Mouse (Mus musculus): Measurements from ENCODE around the gene Parvb. TPM values are rescaled to one million over a fixed set of nuclear protein-coding genes. Genes with fewer than 3 reads are reported as not detected.

Gene Parvb
- total and polyA plus RNA-seq, 3 experiments = 4.8 to 58.0 TPM; not detected in 1

DNA sequence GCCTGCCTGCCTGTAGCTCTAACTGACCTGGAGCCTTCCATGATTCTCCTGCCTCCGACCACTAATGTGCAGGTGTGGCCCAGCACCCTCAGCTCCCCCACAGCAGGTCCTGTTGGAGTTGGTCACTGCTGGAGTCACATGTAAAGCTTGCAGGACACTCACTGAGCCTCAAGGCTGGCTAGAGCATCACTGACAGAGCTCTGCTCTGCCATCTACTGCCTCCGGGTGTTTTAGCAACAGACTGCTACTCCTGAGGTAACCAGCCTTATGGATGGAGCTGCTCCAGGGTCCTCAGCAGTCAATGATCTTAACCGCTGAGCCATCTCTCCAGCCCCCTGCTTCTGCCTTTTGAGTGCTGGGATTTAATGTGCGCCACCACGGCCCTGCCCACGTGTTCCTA lies 8.4 kb upstream of the Parvb start:
- DNase-seq (ENCODE audit: low read depth, low spot score) = no peak
- Histone ChIP-seq H3K9me3 (replicated peaks; ENCODE audit: insufficient read depth, low read length) (no peaks in the 10 kb centered on the region), H3K4me1 (ENCODE audit: control insufficient read depth in 1 of 2, insufficient read depth in 2 of 2, low read length in 2 of 2) (no peaks in the 10 kb centered on the region; a peak in 1 of 4 replicates), H3K27me3 (ENCODE audit: control insufficient read depth in 1 of 2, insufficient read depth in 2 of 2, low read length in 2 of 2) (no peaks in the 10 kb centered on the region), H3K79me2 (ENCODE audit: control insufficient read depth, insufficient read depth, low read length, poor library complexity) (no peaks in the 10 kb centered on the region), H3K27ac (ENCODE audit: control insufficient read depth, low read depth, low read length) (no peak overlapping the region), H3K9ac (ENCODE audit: control insufficient read depth, low read depth, low read length, poor library complexity, severe bottlenecking) (no peak overlapping the region), H3K4me3 (ENCODE audit: control insufficient read depth in 1 of 2, insufficient read depth in 1 of 2, low read depth in 2 of 2, low read length in 2 of 2) (no peak overlapping the region), H3K36me3 (ENCODE audit: control insufficient read depth in 1 of 2, insufficient read depth in 2 of 2, low read length in 2 of 2) (peaks cover 0 to 2% of the 10 kb centered on the region in 2 experiments; a peak in 1 of 4 replicates)
- TF ChIP-seq POLR2AphosphoS5 (IDR thresholded peaks at IDR 0.05; ENCODE audit: borderline replicate concordance, low read depth, low read length) (no peak), UBTF (IDR thresholded peaks at IDR 0.05; ENCODE audit: borderline replicate concordance, insufficient read depth, low read depth, low read length) (no peak), MXI1 (IDR thresholded peaks at IDR 0.05; ENCODE audit: low read depth, low read length) (no peak), SMC3 (IDR thresholded peaks at IDR 0.05; ENCODE audit: low read depth, low read length) (no peak), MEF2A (IDR thresholded peaks at IDR 0.05; ENCODE audit: extremely low read depth, insufficient replicate concordance, low read depth, low read length, poor library complexity, severe bottlenecking) (no peak), KAT2A (conservative IDR thresholded peaks at IDR 0.05; ENCODE audit: low read depth, low read length) (no peak), BHLHE40 (IDR thresholded peaks at IDR 0.05; ENCODE audit: borderline replicate concordance, low read depth, low read length) (no peak), ZNF384 (IDR thresholded peaks at IDR 0.05; ENCODE audit: low read depth, low read length) (no peak), ETS1 (IDR thresholded peaks at IDR 0.05; ENCODE audit: low read depth, low read length) (no peak), POLR2AphosphoS2 (IDR thresholded peaks at IDR 0.05; ENCODE audit: low read length) (no peak), TCF12 (IDR thresholded peaks at IDR 0.05; ENCODE audit: low read depth, low read length) (no peak), MAZ (IDR thresholded peaks at IDR 0.05; ENCODE audit: low read depth, low read length) (no peak)

DNA sequence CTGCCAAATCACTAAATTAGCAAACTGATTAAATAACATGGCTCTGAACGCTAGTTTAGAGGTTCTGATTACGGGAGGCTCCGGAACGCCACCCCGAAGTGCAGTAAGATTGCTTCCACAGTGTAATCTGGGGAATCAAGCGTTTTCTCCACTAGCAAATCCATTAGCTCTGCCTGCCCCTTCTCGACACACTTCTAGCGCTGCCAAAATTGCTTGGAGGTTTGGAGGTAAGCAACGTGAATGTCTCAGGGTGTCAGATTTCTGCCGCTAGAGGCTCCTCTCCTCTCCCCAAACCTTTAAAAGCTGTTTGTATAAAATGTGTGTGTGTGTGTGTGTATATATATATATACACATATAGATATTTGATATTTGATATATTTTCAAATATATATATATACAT lies 7.1 kb upstream of the Parvb start:
- DNase-seq (ENCODE audit: low read depth, low spot score) = no peak
- H3K27me3 ChIP-seq (ENCODE audit: control insufficient read depth in 1 of 2, insufficient read depth in 2 of 2, low read length in 2 of 2) = no peaks in the 10 kb centered on the region
- no peak overlapping the region for H3K27ac ChIP-seq (ENCODE audit: control insufficient read depth, low read depth, low read length)
- no peak for TF ChIP-seq EP300 (IDR thresholded peaks at IDR 0.05; ENCODE audit: low read depth in 1 of 2, low read length in 2 of 2)
- TF ChIP-seq SMC3 (IDR thresholded peaks at IDR 0.05; ENCODE audit: low read depth, low read length) = no peak
- TF ChIP-seq POLR2A (IDR thresholded peaks at IDR 0.05; ENCODE audit: control insufficient read depth in 1 of 2, insufficient read depth in 1 of 2, low read depth in 1 of 2, low read length in 2 of 2, poor library complexity in 1 of 2) = no peak
- TF ChIP-seq TAL1 (IDR thresholded peaks at IDR 0.05; ENCODE audit: low read length) = no peak
- no peak for TF ChIP-seq MXI1 (IDR thresholded peaks at IDR 0.05; ENCODE audit: low read depth, low read length)
- TF ChIP-seq CHD1 (IDR thresholded peaks at IDR 0.05; ENCODE audit: low read depth, low read length) = no peak
- TF ChIP-seq ETS1 (IDR thresholded peaks at IDR 0.05; ENCODE audit: low read depth, low read length) = no peak
- TF ChIP-seq UBTF (IDR thresholded peaks at IDR 0.05; ENCODE audit: borderline replicate concordance, insufficient read depth, low read depth, low read length) = no peak
- no peak for TF ChIP-seq USF1 (IDR thresholded peaks at IDR 0.05; ENCODE audit: low read depth, low read length)
- TF ChIP-seq RAD21 (IDR thresholded peaks at IDR 0.05; ENCODE audit: low read depth, low read length) = no peak
- no peak for TF ChIP-seq HCFC1 (IDR thresholded peaks at IDR 0.05; ENCODE audit: low read depth, low read length)
- TF ChIP-seq MAX (IDR thresholded peaks at IDR 0.05; ENCODE audit: low read length) = no peak
- no peak for TF ChIP-seq CTCF (IDR thresholded peaks at IDR 0.05 in 2 of 3, conservative IDR thresholded peaks at IDR 0.05 in 1 of 3; ENCODE audit: control insufficient read depth in 1 of 3, insufficient read depth in 1 of 3, low read depth in 2 of 3, low read length in 3 of 3, poor library complexity in 1 of 3, severe bottlenecking in 1 of 3)
- TF ChIP-seq ZMIZ1 (IDR thresholded peaks at IDR 0.05; ENCODE audit: low read depth, low read length) = no peak
- no peak for TF ChIP-seq KAT2A (conservative IDR thresholded peaks at IDR 0.05; ENCODE audit: low read depth, low read length)
- TF ChIP-seq CHD2 (IDR thresholded peaks at IDR 0.05; ENCODE audit: low read length) = no peak
- TF ChIP-seq RCOR1 (IDR thresholded peaks at IDR 0.05; ENCODE audit: low read depth, low read length) = no peak
- TF ChIP-seq GATA1 (IDR thresholded peaks at IDR 0.05; ENCODE audit: low read depth, low read length) = no peak
- H3K9me3 ChIP-seq (replicated peaks; ENCODE audit: insufficient read depth, low read length) = no peaks in the 10 kb centered on the region
- no peaks in the 10 kb centered on the region for H3K79me2 ChIP-seq (ENCODE audit: control insufficient read depth, insufficient read depth, low read length, poor library complexity)
- no peaks in the 10 kb centered on the region for H3K36me3 ChIP-seq (ENCODE audit: control insufficient read depth in 1 of 2, insufficient read depth in 2 of 2, low read length in 2 of 2)
- peaks cover 0 to 3% of the 10 kb centered on the region in 2 experiments; a peak in 2 of 4 replicates for H3K4me1 ChIP-seq (ENCODE audit: control insufficient read depth in 1 of 2, insufficient read depth in 2 of 2, low read length in 2 of 2)
- H3K9ac ChIP-seq (ENCODE audit: control insufficient read depth, low read depth, low read length, poor library complexity, severe bottlenecking) = no peak overlapping the region
- H3K4me3 ChIP-seq (ENCODE audit: control insufficient read depth in 1 of 2, insufficient read depth in 1 of 2, low read depth in 2 of 2, low read length in 2 of 2) = no peak overlapping the region

Measured in MEL (cell line).